Mouse (Mus musculus) urinary bladder, adult 2 months (tissue): ENCODE measurements around the gene Med27. TPM values are rescaled to one million over a fixed set of nuclear protein-coding genes. Genes with fewer than 3 reads are reported as not detected.
"Not testable (repeated sequence)": the region's sequence is repeated elsewhere in the genome, so short reads cannot be mapped to it uniquely, and the experiment has no call there.

Experiments used
- DNase-seq: peaks from one replicate; pipeline ENCODE4 v3.0.0; 2022; ENCODE audit warnings: low spot score
- polyA plus RNA-seq: library from polyadenylated mRNA; depleted of rRNA; stranded (reverse); fragments of >200 nt; gene quantifications from 2 replicates; pipeline ENCODE4 v1.2.3, GENCODE M21; 2012

Gene Med27
- polyA plus RNA-seq, 1 experiment = 40.2 TPM

GRCm38 (mm10) chr2:29516621-29517170 lies 170.1 kb downstream of the Med27 start:
- no peak for DNase-seq

- DNase-seq = no peak
Observed at GRCm38 (mm10) chr2:29519402-29519801, 172.8 kb downstream of the Med27 start.

- no peak for DNase-seq
Observed at GRCm38 (mm10) chr2:29520206-29520605, 173.6 kb downstream of the Med27 start.

GRCm38 (mm10) chr2:29521486-29521885 lies 174.9 kb downstream of the Med27 start:
- no peak for DNase-seq

GRCm38 (mm10) chr2:29523918-29524811 lies 177.5 kb downstream of the Med27 start:
- no peak for DNase-seq

GRCm38 (mm10) chr2:29525273-29525805 lies 178.7 kb downstream of the Med27 start:
- DNase-seq = no peak

- no peak for DNase-seq
Observed at GRCm38 (mm10) chr2:29526266-29526665, 179.6 kb downstream of the Med27 start.

GRCm38 (mm10) chr2:29527480-29527879 lies 180.9 kb downstream of the Med27 start:
- not testable (repeated sequence) for DNase-seq

GRCm38 (mm10) chr2:29528811-29529210 lies 182.2 kb downstream of the Med27 start:
- no peak for DNase-seq

GRCm38 (mm10) chr2:29529788-29530187 lies 183.2 kb downstream of the Med27 start:
- DNase-seq = not testable (repeated sequence)

GRCm38 (mm10) chr2:29532173-29532572 lies 185.6 kb downstream of the Med27 start:
- no peak for DNase-seq

- DNase-seq = no peak
Observed at GRCm38 (mm10) chr2:29532921-29533320, 186.3 kb downstream of the Med27 start.

GRCm38 (mm10) chr2:29535566-29536244 lies 189.1 kb downstream of the Med27 start:
- DNase-seq = no peak

- DNase-seq = no peak
Observed at GRCm38 (mm10) chr2:29536481-29536880, 189.9 kb downstream of the Med27 start.

GRCm38 (mm10) chr2:29537334-29537733 lies 190.7 kb downstream of the Med27 start:
- no peak for DNase-seq

- DNase-seq = no peak
Observed at GRCm38 (mm10) chr2:29542039-29542438, 195.4 kb downstream of the Med27 start.

GRCm38 (mm10) chr2:29546571-29546970 lies 200.0 kb downstream of the Med27 start:
- no peak for DNase-seq

GRCm38 (mm10) chr2:29551816-29552585 lies 205.4 kb downstream of the Med27 start:
- DNase-seq = no peak

GRCm38 (mm10) chr2:29553945-29554634 lies 207.5 kb downstream of the Med27 start:
- no peak for DNase-seq

- no peak for DNase-seq
Observed at GRCm38 (mm10) chr2:29558561-29558960, 211.9 kb downstream of the Med27 start.

- no peak for DNase-seq
Observed at GRCm38 (mm10) chr2:29559955-29560354, 213.3 kb downstream of the Med27 start.
